Mouse (Mus musculus): Measurements from ENCODE around the gene Rita1. TPM values are rescaled to one million over a fixed set of nuclear protein-coding genes. Genes with fewer than 3 reads are reported as not detected.

The Rita1 gene
- polyA plus RNA-seq, 1 experiment from 2014 or later, result 16.0 TPM

- H3K36me3 ChIP-seq, result no peaks in the 10 kb centered on the region
- H3K4me1 ChIP-seq, result peaks cover 90% of the 10 kb centered on the region
- peak overlapping the region; percentile 76 for H3K27ac ChIP-seq (replicated peaks)
- H3K9me3 ChIP-seq (replicated peaks), result no peaks in the 10 kb centered on the region
- peak; percentile 54 for DNase-seq (ENCODE audit: low spot score)
- no peak overlapping the region for H3K4me3 ChIP-seq
- no peaks in the 10 kb centered on the region for H3K27me3 ChIP-seq (ENCODE audit: low read depth, poor library complexity, severe bottlenecking)
- 60% methylated on average over 28 of the region's 28 CpGs for WGBS
Measured at GRCm38 (mm10) chr5:120562956-120563913, 49.2 kb downstream of the Rita1 start.

DNA sequence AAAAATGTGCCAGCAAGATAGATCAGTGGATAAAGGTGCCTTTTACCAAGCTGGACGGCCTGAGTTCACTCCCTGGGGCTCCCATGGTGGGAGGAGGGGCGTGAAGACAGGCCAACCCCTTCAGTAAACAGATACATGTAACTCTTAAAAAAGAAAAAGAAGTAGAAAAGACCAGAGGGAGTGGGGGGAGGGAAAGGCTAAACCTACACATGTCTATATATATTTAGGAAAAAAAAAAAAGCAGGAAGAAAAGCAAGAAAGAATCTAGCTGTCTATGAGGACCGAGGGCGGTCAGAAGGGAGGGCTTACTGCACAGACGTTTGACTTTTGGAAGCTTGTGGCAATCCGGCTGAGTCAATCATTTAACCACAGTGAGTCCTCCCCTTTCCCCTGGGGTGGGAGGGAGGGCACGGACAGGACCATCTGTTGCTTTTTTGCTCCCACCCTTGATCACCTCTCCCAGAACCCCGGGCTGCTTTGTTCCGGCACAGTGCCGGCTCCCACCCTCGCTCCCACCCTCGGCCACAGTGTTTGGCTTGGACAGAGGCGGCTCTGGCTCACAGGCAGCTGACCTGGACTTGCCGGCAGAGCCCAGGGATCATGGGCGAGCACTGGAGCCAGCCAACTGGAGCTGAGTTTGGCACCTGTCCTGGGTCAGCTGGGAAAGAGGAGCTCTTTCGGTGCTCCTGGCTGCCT lies 51.6 kb downstream of the Rita1 start:
- Histone ChIP-seq H3K27me3 (ENCODE audit: low read depth, poor library complexity, severe bottlenecking) (no peaks in the 10 kb centered on the region), H3K4me1 (peaks cover 71% of the 10 kb centered on the region), H3K4me3 (no peak overlapping the region), H3K9me3 (replicated peaks) (no peaks in the 10 kb centered on the region), H3K36me3 (peaks cover 12% of the 10 kb centered on the region), H3K27ac (replicated peaks) (peak overlapping the region; percentile 81)
- peak; percentile 63 for DNase-seq (ENCODE audit: low spot score)
- WGBS, result 22% methylated on average over 16 of the region's 16 CpGs

DNA sequence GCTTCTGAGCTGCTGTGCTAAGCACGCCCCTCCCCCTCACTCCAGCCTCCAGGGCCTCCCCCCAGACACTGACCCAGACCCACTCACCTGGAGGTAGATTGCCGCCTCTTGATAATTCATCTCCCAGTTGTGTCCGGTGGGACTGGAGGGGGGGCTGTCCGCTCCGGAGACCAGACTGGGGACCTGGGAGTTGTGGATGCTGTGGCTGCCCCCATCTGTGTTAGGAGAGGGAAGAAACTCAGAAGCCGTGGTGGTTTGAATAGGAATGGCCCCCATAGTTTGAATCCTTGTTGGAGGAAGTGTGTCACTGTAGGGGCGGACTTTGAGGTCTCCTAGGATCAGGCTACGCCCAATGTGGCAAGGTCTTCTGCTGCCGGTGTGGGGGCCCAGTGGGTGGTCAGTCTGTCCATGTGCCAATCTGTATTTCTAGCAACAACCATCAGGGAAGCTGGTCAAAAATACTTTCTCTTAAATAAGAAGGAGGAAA lies 52.2 kb downstream of the Rita1 start:
- H3K36me3 ChIP-seq, result peaks cover 18% of the 10 kb centered on the region
- H3K27ac ChIP-seq (replicated peaks), result peak overlapping the region; percentile 81
- DNase-seq (ENCODE audit: low spot score), result no peak
- peak overlapping the region; percentile 21 for H3K4me3 ChIP-seq
- H3K4me1 ChIP-seq, result peaks cover 65% of the 10 kb centered on the region
- WGBS, result 78% methylated on average over 9 of the region's 9 CpGs
- no peaks in the 10 kb centered on the region for H3K27me3 ChIP-seq (ENCODE audit: low read depth, poor library complexity, severe bottlenecking)
- no peaks in the 10 kb centered on the region for H3K9me3 ChIP-seq (replicated peaks)

- H3K4me3 ChIP-seq, result no peak overlapping the region
- no peaks in the 10 kb centered on the region for H3K27me3 ChIP-seq (ENCODE audit: low read depth, poor library complexity, severe bottlenecking)
- H3K9me3 ChIP-seq (replicated peaks), result no peaks in the 10 kb centered on the region
- DNase-seq (ENCODE audit: low spot score), result no peak
- peaks cover 30% of the 10 kb centered on the region for H3K36me3 ChIP-seq
- peaks cover 54% of the 10 kb centered on the region for H3K4me1 ChIP-seq
- WGBS, result 80% methylated on average over 14 of the region's 14 CpGs
- peak overlapping the region; percentile 68 for H3K27ac ChIP-seq (replicated peaks)
Measured at GRCm38 (mm10) chr5:120558762-120559161, 53.6 kb downstream of the Rita1 start.

GRCm38 (mm10) chr5:120558041-120558440 lies 54.3 kb downstream of the Rita1 start:
- 78% methylated on average over 8 of the region's 8 CpGs for WGBS
- H3K27ac ChIP-seq (replicated peaks), result peak overlapping the region; percentile 68; the same call in 1 of the 2 replicates
- H3K4me3 ChIP-seq, result no peak overlapping the region
- no peak for DNase-seq (ENCODE audit: low spot score)
- H3K36me3 ChIP-seq, result peaks cover 37% of the 10 kb centered on the region
- peaks cover 47% of the 10 kb centered on the region for H3K4me1 ChIP-seq
- no peaks in the 10 kb centered on the region for H3K9me3 ChIP-seq (replicated peaks)
- no peaks in the 10 kb centered on the region for H3K27me3 ChIP-seq (ENCODE audit: low read depth, poor library complexity, severe bottlenecking)

DNA sequence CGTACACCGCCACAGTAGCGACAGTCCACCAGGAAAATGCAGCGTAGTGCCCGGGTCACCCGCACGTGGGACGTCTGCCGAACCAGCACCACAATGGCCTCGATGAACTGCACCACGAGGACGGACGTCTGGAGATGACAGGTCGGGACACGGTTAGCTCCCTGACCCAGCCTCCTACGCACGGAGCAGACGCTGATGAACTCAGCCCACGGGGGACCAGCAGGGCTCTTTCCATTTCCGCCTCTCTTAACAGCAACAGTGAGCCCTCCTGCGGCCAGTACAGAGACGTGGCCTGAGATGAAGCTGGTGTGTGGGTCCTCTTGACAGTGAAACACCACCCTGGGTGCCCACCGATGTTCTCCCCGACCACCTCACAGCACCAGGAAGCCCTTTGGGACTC lies 56.5 kb downstream of the Rita1 start:
- peaks cover 49% of the 10 kb centered on the region for H3K36me3 ChIP-seq
- no peaks in the 10 kb centered on the region for H3K27me3 ChIP-seq (ENCODE audit: low read depth, poor library complexity, severe bottlenecking)
- no peak overlapping the region for H3K4me3 ChIP-seq
- 92% methylated on average over 24 of the region's 24 CpGs for WGBS
- H3K27ac ChIP-seq (replicated peaks), result no peak overlapping the region
- peaks cover 30% of the 10 kb centered on the region for H3K4me1 ChIP-seq
- H3K9me3 ChIP-seq (replicated peaks), result no peaks in the 10 kb centered on the region
- DNase-seq (ENCODE audit: low spot score), result no peak

DNA sequence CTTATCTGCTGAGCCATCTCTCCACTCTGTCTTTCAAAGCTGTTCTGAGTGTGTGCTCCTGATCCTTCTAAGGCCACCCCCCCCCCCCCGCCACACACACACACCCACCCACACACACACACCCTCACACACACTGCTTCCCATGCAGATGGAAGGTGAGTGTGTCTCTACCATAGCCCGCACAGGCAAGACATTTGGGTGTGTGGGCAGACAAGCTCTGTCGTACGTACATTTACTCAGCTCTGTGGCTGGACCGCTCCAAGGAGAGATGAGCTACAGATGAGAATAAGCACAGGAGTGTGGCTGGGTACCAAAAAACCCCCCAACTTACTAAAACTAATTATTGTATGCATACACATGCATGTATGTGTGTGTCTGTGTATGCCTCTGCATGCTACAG lies 61.7 kb downstream of the Rita1 start:
- H3K9me3 ChIP-seq (replicated peaks), result no peaks in the 10 kb centered on the region
- peaks cover 17% of the 10 kb centered on the region for H3K4me1 ChIP-seq
- no peaks in the 10 kb centered on the region for H3K27me3 ChIP-seq (ENCODE audit: low read depth, poor library complexity, severe bottlenecking)
- peaks cover 50% of the 10 kb centered on the region for H3K36me3 ChIP-seq
- H3K4me3 ChIP-seq, result no peak overlapping the region
- no peak overlapping the region for H3K27ac ChIP-seq (replicated peaks)
- 94% methylated on average over 5 of the region's 5 CpGs for whole genome bisulfite sequencing
- no peak for DNase-seq (ENCODE audit: low spot score)

DNA sequence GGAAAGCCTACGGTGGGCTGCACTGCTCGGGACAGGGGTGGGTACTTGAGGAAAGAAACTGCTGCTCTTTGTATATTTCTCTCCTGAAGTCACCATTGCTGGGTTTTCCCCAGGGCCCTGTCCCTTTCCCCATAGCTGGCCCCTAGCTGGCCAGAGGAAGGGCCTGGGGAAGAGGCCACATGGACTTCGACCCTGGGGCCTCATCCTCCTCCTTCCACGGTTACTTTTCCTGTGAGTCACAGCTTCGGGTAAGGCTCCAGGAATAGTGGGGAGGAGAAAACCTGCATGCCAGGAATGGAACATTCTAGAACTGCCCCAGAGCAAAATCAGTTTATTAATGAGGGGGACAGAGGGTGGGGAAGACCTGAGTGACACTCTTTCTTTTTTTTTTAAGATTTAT lies 62.3 kb downstream of the Rita1 start:
- H3K27ac ChIP-seq (replicated peaks), result no peak overlapping the region
- H3K4me3 ChIP-seq, result no peak overlapping the region
- no peak for DNase-seq (ENCODE audit: low spot score)
- H3K27me3 ChIP-seq (ENCODE audit: low read depth, poor library complexity, severe bottlenecking), result no peaks in the 10 kb centered on the region
- peaks cover 17% of the 10 kb centered on the region for H3K4me1 ChIP-seq
- H3K36me3 ChIP-seq, result peaks cover 45% of the 10 kb centered on the region
- WGBS, result 84% methylated on average over 5 of the region's 5 CpGs
- no peaks in the 10 kb centered on the region for H3K9me3 ChIP-seq (replicated peaks)

- H3K27ac ChIP-seq (replicated peaks), result 0 out of 2 replicates have a peak overlapping the region, but pooled peaks have one; percentile 33
Measured at GRCm38 (mm10) chr5:120548236-120548850, 64.0 kb downstream of the Rita1 start.

More at GRCm38 (mm10) chr5:120548236-120548850, 64.0 kb downstream of the Rita1 start:
- WGBS, result 81% methylated on average over 11 of the region's 11 CpGs
- no peak for DNase-seq (ENCODE audit: low spot score)
- H3K27me3 ChIP-seq (ENCODE audit: low read depth, poor library complexity, severe bottlenecking), result no peaks in the 10 kb centered on the region
- H3K9me3 ChIP-seq (replicated peaks), result no peaks in the 10 kb centered on the region
- peaks cover 17% of the 10 kb centered on the region for H3K4me1 ChIP-seq
- no peak overlapping the region for H3K4me3 ChIP-seq
- peaks cover 33% of the 10 kb centered on the region for H3K36me3 ChIP-seq

Other genes with a start within 250 kb of the Rita1 start
- 23.5 and 30.5 TPM in 2 replicates for gene Lhx5, start 180.9 kb downstream of the Rita1 start, polyA plus RNA-seq (2016; fragmentation: Nextera tagmentation; extraction: Ambion mirVana)
- 5.5 and 6.2 TPM in 2 replicates for gene Sdsl, start 139.8 kb downstream of the Rita1 start, polyA plus RNA-seq (2016; fragmentation: Nextera tagmentation; extraction: Ambion mirVana)
- gene Sds, start 136.1 kb downstream of the Rita1 start, polyA plus RNA-seq (2016; fragmentation: Nextera tagmentation; extraction: Ambion mirVana), result not detected in 2 replicates
- 35.6 and 37.0 TPM in 2 replicates for gene Plbd2, start 109.0 kb downstream of the Rita1 start, polyA plus RNA-seq (2016; fragmentation: Nextera tagmentation; extraction: Ambion mirVana)
- gene Slc8b1, start 101.4 kb downstream of the Rita1 start, polyA plus RNA-seq (2016; fragmentation: Nextera tagmentation; extraction: Ambion mirVana), result 3.9 and 4.6 TPM in 2 replicates
- 10.3 and 11.1 TPM in 2 replicates for gene Tpcn1, start 23.9 kb downstream of the Rita1 start, polyA plus RNA-seq (2016; fragmentation: Nextera tagmentation; extraction: Ambion mirVana)
- 0.95 and 0.98 TPM in 2 replicates for gene Iqcd, start 23.6 kb downstream of the Rita1 start, polyA plus RNA-seq (2016; fragmentation: Nextera tagmentation; extraction: Ambion mirVana)
- 59.4 and 59.7 TPM in 2 replicates for gene Ddx54, start 150 bp upstream of the Rita1 start, polyA plus RNA-seq (2016; fragmentation: Nextera tagmentation; extraction: Ambion mirVana)
- not detected in 2 replicates for gene Cfap73, start 21.6 kb upstream of the Rita1 start, polyA plus RNA-seq (2016; fragmentation: Nextera tagmentation; extraction: Ambion mirVana)
- 0.10 and 0.21 TPM in 2 replicates for gene Rasal1, start 36.2 kb upstream of the Rita1 start, polyA plus RNA-seq (2016; fragmentation: Nextera tagmentation; extraction: Ambion mirVana)
- gene Dtx1, start 99.3 kb upstream of the Rita1 start, polyA plus RNA-seq (2016; fragmentation: Nextera tagmentation; extraction: Ambion mirVana), result 2.2 and 4.8 TPM in 2 replicates
- gene Oas2, start 137.3 kb upstream of the Rita1 start, polyA plus RNA-seq (2016; fragmentation: Nextera tagmentation; extraction: Ambion mirVana), result 0.09 TPM in 1 of 2 replicates, not detected in the other
- gene Oas3, start 165.1 kb upstream of the Rita1 start, polyA plus RNA-seq (2016; fragmentation: Nextera tagmentation; extraction: Ambion mirVana), result 0.02 and 0.10 TPM in 2 replicates
- gene Oas1e, start 182.9 kb upstream of the Rita1 start, polyA plus RNA-seq (2016; fragmentation: Nextera tagmentation; extraction: Ambion mirVana), result 0.11 TPM in 1 of 2 replicates, not detected in the other
- 0.16 and 0.26 TPM in 2 replicates for gene Oas1c, start 199.9 kb upstream of the Rita1 start, polyA plus RNA-seq (2016; fragmentation: Nextera tagmentation; extraction: Ambion mirVana)
- not detected in 2 replicates for gene Oas1f, start 234.8 kb upstream of the Rita1 start, polyA plus RNA-seq (2016; fragmentation: Nextera tagmentation; extraction: Ambion mirVana)
- not detected in 2 replicates for gene Oas1h, start 248.8 kb upstream of the Rita1 start, polyA plus RNA-seq (2016; fragmentation: Nextera tagmentation; extraction: Ambion mirVana)

All from midbrain, embryonic 10.5 days (tissue).